Mouse (Mus musculus) neural tube, embryonic 11.5 days (tissue): ENCODE data around the gene Itga5. TPM values are rescaled to one million over a fixed set of nuclear protein-coding genes. Genes with fewer than 3 reads are reported as not detected.
A peak's percentile ranks its signal among the peaks of the same experiment; 100 is the strongest.

Experiments
- ATAC-seq: fragments of 200-750 bp; cut with Nextera tagmentation; 2 replicates; pipeline ENCODE4 v1.8.0; 2017; ENCODE audit warnings: moderate number of reproducible peaks, mild to moderate bottlenecking, moderate TSS enrichment, moderate library complexity; ENCODE audit not compliant: insufficient read depth, low FRiP score, low TSS enrichment
- DNase-seq: peaks from one replicate; pipeline ENCODE4 v3.0.0-alpha.2; 2015; ENCODE audit warnings: low spot score
- H3K27ac ChIP-seq: fragments of 300-500 bp; sonication (generic); 2 replicates; pipeline ENCODE4 v1.5.1; 2014; ENCODE audit warnings: low read depth, mild to moderate bottlenecking, low read length
- H3K27me3 ChIP-seq: fragments of 300-500 bp; sonication (generic); 2 replicates; pipeline ENCODE4 v1.6.1; 2014; ENCODE audit warnings: mild to moderate bottlenecking, low read length, mixed read lengths; ENCODE audit not compliant: control insufficient read depth, insufficient read depth
- H3K36me3 ChIP-seq: fragments of 300-500 bp; sonication (generic); 2 replicates; pipeline ENCODE4 v1.6.1; 2014; ENCODE audit warnings: mild to moderate bottlenecking, low read length, moderate library complexity, mixed read lengths; ENCODE audit not compliant: control insufficient read depth, insufficient read depth
- H3K4me1 ChIP-seq: fragments of 300-500 bp; sonication (generic); 2 replicates; pipeline ENCODE4 v1.6.1; 2014; ENCODE audit warnings: low read length, mixed read lengths; ENCODE audit not compliant: control insufficient read depth, insufficient read depth
- H3K4me2 ChIP-seq: fragments of 300-500 bp; sonication (generic); 2 replicates; pipeline ENCODE4 v1.6.1; 2014; ENCODE audit warnings: low read depth, mild to moderate bottlenecking, moderate library complexity
- H3K4me3 ChIP-seq: fragments of 300-500 bp; sonication (generic); 2 replicates; pipeline ENCODE4 v1.5.1; 2014; ENCODE audit warnings: low read depth, low read length
- H3K9ac ChIP-seq: fragments of 300-500 bp; sonication (generic); 2 replicates; pipeline ENCODE4 v1.6.1; 2014; ENCODE audit warnings: mild to moderate bottlenecking, low read length
- H3K9me3 ChIP-seq: fragments of 300-500 bp; sonication (generic); 2 replicates; pipeline ENCODE4 v1.6.1; 2016; ENCODE audit warnings: low read length; ENCODE audit not compliant: control insufficient read depth
- WGBS: fragments of 180-500 bp; shearing (Covaris S2); extraction: QIAGEN DNeasy Blood & Tissue Kit; methylation state at CpG from one replicate; pipeline ENCODE4 v1.1.7; 2014; 5-methylcytosine and 5-hydroxymethylcytosine counted together
- polyA plus RNA-seq: library from polyadenylated mRNA; unstranded; fragments of >200 nt; fragmentation: Nextera tagmentation; extraction: Ambion mirVana; gene quantifications from 2 replicates; pipeline ENCODE4 v1.2.1, GENCODE M21; 2014

The Itga5 gene
- polyA plus RNA-seq, 1 experiment from 2014 or later = 21.3 TPM

DNA sequence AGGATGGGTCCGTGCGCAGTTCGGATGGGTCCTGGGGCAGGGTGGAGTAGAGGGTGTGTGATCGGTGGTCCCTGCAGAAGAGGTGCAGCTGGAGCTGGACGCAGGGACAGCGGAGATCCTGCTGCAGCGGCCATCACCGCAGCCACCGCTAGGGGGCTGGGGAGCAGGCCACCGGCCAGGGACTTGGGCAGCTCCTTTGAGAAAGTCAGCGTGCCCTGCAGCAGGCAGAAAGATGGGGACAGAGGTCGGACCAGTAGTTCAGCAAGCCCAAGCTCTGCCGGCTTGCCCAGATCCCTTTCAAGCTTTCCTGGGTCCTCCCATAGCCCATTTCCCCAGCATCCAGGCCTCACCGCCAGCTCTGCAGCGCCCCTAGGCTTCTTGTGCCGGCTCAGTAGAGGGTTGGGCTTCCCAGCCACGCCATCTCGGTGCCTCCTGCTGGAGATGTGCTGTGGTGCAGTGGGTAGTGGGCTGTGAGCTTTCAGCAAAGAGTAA lies 51.5 kb downstream of the Itga5 start:
- ATAC-seq (peak; percentile 81), DNase-seq (peak; percentile 90)
- Histone ChIP-seq H3K27me3 (no peaks in the 10 kb centered on the region), H3K9ac (no peak overlapping the region; the same call in 1 of the 2 replicates), H3K27ac (0 out of 2 replicates have a peak overlapping the region, but pooled peaks have one; percentile 9), H3K9me3 (no peaks in the 10 kb centered on the region), H3K36me3 (peaks cover 3% of the 10 kb centered on the region), H3K4me2 (peak overlapping the region; percentile 45), H3K4me1 (peaks cover 13% of the 10 kb centered on the region), H3K4me3 (peak overlapping the region; percentile 14)
- WGBS = 4% methylated on average over 18 of the region's 18 CpGs

DNA sequence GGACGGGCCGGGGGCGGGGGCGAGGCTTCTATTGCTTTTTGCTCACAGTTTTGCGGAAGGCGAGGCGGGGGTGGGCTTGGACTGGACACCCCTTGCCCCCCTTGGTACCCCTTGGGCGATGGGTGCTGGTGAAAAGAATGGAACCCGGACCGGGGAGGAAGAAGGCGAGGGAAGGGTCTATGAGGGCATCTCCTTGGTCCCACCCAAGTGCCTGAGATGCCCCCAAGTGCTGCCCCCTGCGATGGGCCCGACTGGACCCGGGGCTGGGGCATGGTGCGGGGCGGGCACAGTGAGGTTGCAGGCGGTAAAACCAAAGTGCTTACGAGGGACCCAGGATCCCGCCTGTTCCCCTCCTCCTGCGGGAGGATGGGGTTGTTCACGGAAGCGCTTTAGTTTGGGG lies 52.4 kb downstream of the Itga5 start:
- no peak; the same call in 1 of the 2 replicates for ATAC-seq
- H3K27ac ChIP-seq = no peak overlapping the region

DNA sequence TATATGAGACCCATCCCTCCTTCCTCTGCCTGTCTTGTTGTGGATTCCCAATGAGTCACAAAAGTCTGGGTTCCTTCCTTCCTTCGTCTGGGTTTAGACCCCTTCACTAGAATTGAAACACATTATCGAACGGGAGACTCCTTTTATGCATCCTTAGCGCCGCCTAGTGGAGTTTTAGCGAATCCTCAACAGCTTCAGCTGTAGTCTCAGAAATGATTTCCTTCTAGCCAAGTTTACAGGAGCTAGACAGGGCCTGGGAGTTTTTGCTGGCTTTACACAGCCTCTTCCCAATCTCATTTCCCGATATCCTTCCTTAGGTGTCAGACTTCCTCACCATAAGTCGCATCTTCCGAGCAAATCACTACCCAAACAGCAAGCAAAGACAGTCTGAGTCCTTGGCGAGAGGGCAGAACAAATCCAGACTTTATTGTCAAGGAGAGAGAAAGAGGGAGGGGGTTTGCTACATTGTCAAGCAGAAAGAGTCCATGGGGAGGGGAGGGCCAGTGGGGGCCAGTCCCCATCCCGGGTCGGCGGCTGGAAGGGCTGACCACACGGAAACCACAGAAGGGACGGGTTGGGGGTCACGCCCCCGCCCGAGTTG lies 53.0 kb downstream of the Itga5 start:
- Histone ChIP-seq H3K9ac (no peak overlapping the region), H3K27me3 (0 out of 2 replicates have a peak, but pooled peaks cover 2% of the 10 kb centered on the region), H3K4me3 (no peak overlapping the region; the same call in 1 of the 2 replicates), H3K9me3 (no peaks in the 10 kb centered on the region), H3K4me1 (peaks cover 14% of the 10 kb centered on the region), H3K4me2 (peak overlapping the region; percentile 45), H3K36me3 (peaks cover 3% of the 10 kb centered on the region), H3K27ac (no peak overlapping the region)
- DNase-seq (peak; percentile 74), ATAC-seq (no peak)
- WGBS = 9% methylated on average over 18 of the region's 18 CpGs

More for the DNA sequence above, 52.4 kb downstream of the Itga5 start:
- Histone ChIP-seq H3K36me3 (peaks cover 3% of the 10 kb centered on the region), H3K4me1 (peaks cover 13% of the 10 kb centered on the region), H3K27me3 (no peaks in the 10 kb centered on the region), H3K9me3 (no peaks in the 10 kb centered on the region), H3K9ac (peak overlapping the region; percentile 52), H3K4me3 (peak overlapping the region; percentile 14), H3K4me2 (peak overlapping the region; percentile 45)
- 33% methylated on average over 22 of the region's 22 CpGs for WGBS
- no peak for DNase-seq

DNA sequence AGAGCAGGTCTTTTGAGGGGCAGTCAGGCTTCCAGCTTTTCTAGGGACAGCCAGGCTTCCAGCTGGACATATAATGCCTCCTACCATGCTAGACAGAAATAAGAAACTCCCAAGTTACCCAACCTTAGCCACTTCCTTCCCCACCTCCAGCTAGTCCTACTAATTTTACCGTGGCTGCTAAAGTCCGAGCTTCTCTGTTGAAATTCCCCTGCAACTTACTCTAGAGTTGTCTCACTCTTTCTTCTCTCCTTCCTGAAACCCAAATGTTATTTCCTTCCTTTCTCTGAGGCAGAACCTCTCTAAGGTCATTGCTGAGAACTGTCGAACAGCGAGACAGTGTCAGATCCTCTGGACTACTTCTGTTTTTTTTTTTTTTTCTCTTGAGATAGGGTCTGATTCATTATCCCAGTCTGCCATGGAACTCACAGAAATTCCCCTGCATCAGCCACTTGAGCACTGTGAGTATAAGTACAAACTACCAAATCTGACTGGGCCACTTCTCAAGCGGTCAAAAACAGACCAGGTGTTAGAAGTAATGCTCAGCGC lies 56.1 kb downstream of the Itga5 start, which contains the start of gene Gpr84:
Gpr84 (minus strand) TSS at position 248 of the 546 bp plus-strand sequence.
- Histone ChIP-seq H3K36me3 (no peaks in the 10 kb centered on the region), H3K9me3 (no peaks in the 10 kb centered on the region), H3K9ac (no peak within 1 kb of the TSS), H3K27ac (no peak within 1 kb of the TSS), H3K27me3 (0 out of 2 replicates have a peak, but pooled peaks cover 2% of the 10 kb centered on the region), H3K4me1 (peaks cover 35% of the 10 kb centered on the region), H3K4me2 (no peak within 1 kb of the TSS), H3K4me3 (no peak within 1 kb of the TSS)
- no peak for ATAC-seq
- WGBS = 74% methylated on average over 6 of the region's 6 CpGs
- no peak for DNase-seq

DNA sequence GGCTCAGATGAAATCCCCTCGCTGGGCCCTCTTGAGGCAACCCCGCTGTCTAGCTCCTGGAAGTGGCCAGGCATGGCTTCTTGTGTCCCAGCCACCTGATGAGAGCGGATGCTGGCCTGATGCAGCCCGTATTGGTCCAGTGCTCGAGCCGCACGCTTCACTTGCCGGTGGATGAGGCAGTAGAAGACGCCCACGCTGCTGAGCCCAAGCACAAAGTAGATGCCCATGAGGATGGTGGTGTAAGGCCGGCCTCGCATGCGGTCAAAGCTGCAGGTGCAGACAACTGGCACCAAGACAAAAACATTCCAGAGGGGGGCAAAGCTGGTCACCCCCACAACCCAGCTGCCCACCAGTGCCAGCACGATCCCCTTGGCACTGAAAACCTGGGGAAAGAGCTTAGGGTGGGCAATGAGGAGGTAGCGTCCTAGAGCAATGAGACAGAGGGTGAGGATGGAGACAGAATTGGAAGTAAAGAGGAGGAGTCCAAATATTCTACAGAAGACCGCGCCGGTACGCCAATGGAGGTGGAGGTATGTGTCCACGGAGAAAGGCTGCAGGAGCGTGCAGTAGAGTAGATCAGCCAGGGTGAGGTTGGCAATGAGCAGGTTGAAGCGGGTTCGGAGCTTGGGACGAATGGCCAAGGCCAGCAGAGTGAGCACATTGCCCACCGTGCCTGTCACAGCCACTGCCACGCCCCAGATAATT lies 57.5 kb downstream of the Itga5 start:
- ATAC-seq (no peak), DNase-seq (no peak)
- Histone ChIP-seq H3K4me1 (peaks cover 31% of the 10 kb centered on the region), H3K9me3 (no peaks in the 10 kb centered on the region), H3K4me3 (no peak overlapping the region), H3K36me3 (no peaks in the 10 kb centered on the region), H3K27ac (no peak overlapping the region), H3K4me2 (peak overlapping the region; percentile 19), H3K27me3 (0 out of 2 replicates have a peak, but pooled peaks cover 2% of the 10 kb centered on the region), H3K9ac (no peak overlapping the region)
- WGBS = 66% methylated on average over 26 of the region's 26 CpGs

DNA sequence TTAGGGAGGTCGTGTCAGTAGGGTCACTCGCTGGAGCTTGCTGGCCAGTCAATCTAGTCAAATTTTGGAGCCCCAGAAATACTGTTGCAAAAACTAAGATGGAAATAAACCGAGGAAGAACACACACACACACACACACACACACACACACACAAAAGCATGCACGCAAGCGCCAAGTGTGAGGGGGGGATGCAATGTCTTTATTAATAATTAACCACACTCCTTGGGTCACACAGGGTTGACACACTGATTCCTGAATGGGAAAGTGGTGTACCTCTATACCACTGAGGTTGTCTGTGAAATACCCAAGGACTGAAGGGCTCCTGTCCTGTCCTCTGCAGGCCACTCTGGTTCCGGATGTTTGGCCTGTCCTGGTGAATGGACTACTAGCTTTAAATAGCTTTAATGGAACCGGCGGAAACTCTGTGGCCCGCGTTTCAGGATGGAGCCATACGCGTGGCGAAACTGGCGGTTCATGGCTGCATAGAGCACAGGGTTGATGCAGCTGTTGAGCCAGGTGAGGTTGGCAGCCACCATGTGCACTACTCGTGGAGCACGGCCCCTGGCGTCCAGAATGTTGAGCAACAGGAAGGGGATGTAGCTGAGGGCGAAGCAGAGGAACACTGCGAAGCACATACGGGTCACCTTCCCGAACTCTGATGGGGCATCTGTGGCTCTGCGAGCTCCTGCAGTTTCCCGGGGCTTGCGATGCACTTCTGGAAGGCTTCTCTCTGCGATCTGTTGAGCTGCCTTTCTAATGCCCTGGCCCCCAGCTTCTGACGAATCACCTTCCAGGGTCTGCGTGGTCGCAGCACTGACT lies 58.3 kb downstream of the Itga5 start:
- peak overlapping the region; percentile 19 for H3K4me2 ChIP-seq
- 46% methylated on average over 28 of the region's 28 CpGs for WGBS
- DNase-seq (peak; percentile 19), ATAC-seq (no peak)
- peaks cover 36% of the 10 kb centered on the region for H3K4me1 ChIP-seq
- no peak overlapping the region for H3K4me3 ChIP-seq
- H3K27ac ChIP-seq = no peak overlapping the region
- H3K36me3 ChIP-seq = no peaks in the 10 kb centered on the region
- 0 out of 2 replicates have a peak, but pooled peaks cover 2% of the 10 kb centered on the region for H3K27me3 ChIP-seq
- no peak overlapping the region for H3K9ac ChIP-seq
- H3K9me3 ChIP-seq = no peaks in the 10 kb centered on the region

DNA sequence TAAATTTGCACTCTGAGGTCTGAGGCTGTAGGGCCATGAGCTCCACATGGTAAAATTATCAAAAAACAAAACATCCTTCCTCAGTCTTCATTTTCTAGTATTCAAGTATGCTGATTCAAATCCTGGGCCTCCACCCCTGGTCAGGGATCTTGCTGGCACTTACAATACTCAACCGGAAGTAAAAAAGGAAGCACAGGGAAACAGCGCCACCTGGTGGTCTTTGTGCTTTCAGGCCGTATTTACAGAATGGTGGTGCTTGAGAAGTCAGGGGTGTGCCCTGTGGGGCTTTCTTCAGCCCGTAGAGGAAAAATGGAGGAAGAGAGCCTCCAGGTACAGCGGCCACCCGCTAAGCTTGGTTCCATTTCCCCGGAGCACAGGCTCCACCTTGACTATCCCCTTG lies 59.4 kb downstream of the Itga5 start:
- Histone ChIP-seq H3K36me3 (no peaks in the 10 kb centered on the region), H3K4me1 (peaks cover 46% of the 10 kb centered on the region), H3K4me2 (no peak overlapping the region), H3K4me3 (no peak overlapping the region), H3K27ac (peak overlapping the region; percentile 99), H3K27me3 (0 out of 2 replicates have a peak, but pooled peaks cover 2% of the 10 kb centered on the region), H3K9me3 (no peaks in the 10 kb centered on the region), H3K9ac (no peak overlapping the region)
- ATAC-seq (no peak), DNase-seq (peak; percentile 95)
- 2% methylated on average over 7 of the region's 7 CpGs for WGBS
